Mouse (Mus musculus) embryonic facial prominence, embryonic 14.5 days (tissue): ENCODE measurements around the gene Ccdc88b. TPM values are rescaled to one million over a fixed set of nuclear protein-coding genes. Genes with fewer than 3 reads are reported as not detected.

Experiments
- ATAC-seq: fragments of 200-750 bp; cut with Nextera tagmentation; 2 replicates; pipeline ENCODE4 v1.8.0; 2017; ENCODE audit warnings: low read depth, moderate number of reproducible peaks, moderate TSS enrichment
- DNase-seq: peaks from one replicate; pipeline ENCODE4 v3.0.0-alpha.2; 2015; ENCODE audit warnings: low spot score
- H3K27ac ChIP-seq: fragments of 300-500 bp; sonication (generic); replicated peaks from 2 replicates; pipeline ENCODE4 v1.5.1; 2014; ENCODE audit warnings: low read depth, mild to moderate bottlenecking, low read length, moderate library complexity
- H3K27me3 ChIP-seq: fragments of 300-500 bp; sonication (generic); replicated peaks from 2 replicates; pipeline ENCODE4 v1.6.1; 2014; ENCODE audit warnings: low read length; ENCODE audit not compliant: control insufficient read depth, insufficient read depth
- H3K36me3 ChIP-seq: fragments of 300-500 bp; sonication (generic); 2 replicates; pipeline ENCODE4 v1.6.1; 2014; ENCODE audit warnings: low read length, mixed read lengths; ENCODE audit not compliant: control insufficient read depth, insufficient read depth
- H3K4me1 ChIP-seq: fragments of 300-500 bp; sonication (generic); 2 replicates; pipeline ENCODE4 v1.6.1; 2014; ENCODE audit warnings: antibody characterized with exemption, low read length; ENCODE audit not compliant: control insufficient read depth, insufficient read depth
- H3K4me2 ChIP-seq: fragments of 300-500 bp; sonication (generic); 2 replicates; pipeline ENCODE4 v1.6.1; 2014; ENCODE audit warnings: low read depth, mild to moderate bottlenecking, low read length, moderate library complexity, mixed read lengths
- H3K4me3 ChIP-seq: fragments of 300-500 bp; sonication (generic); 2 replicates; pipeline ENCODE4 v1.5.1; 2014; ENCODE audit warnings: low read depth, mild to moderate bottlenecking, low read length
- H3K9ac ChIP-seq: fragments of 300-500 bp; sonication (generic); 2 replicates; pipeline ENCODE4 v1.6.1; 2014; ENCODE audit warnings: low read depth, mild to moderate bottlenecking, low read length, moderate library complexity, mixed read lengths
- H3K9me3 ChIP-seq: fragments of 300-500 bp; sonication (generic); 2 replicates; pipeline ENCODE4 v1.6.1; 2016; ENCODE audit warnings: low read length; ENCODE audit not compliant: control insufficient read depth
- WGBS: fragments of 180-500 bp; shearing (Covaris S2); extraction: QIAGEN DNeasy Blood & Tissue Kit; methylation state at CpG from one replicate; pipeline ENCODE4 v1.1.7; 2014; 5-methylcytosine and 5-hydroxymethylcytosine counted together
- polyA plus RNA-seq: library from polyadenylated mRNA; unstranded; fragments of >200 nt; fragmentation: Nextera tagmentation; extraction: Ambion mirVana; gene quantifications from 2 replicates; pipeline ENCODE4 v1.2.1, GENCODE M21; 2014

Ccdc88b gene
- polyA plus RNA-seq, 1 experiment from 2014 or later = 1.2 TPM

DNA sequence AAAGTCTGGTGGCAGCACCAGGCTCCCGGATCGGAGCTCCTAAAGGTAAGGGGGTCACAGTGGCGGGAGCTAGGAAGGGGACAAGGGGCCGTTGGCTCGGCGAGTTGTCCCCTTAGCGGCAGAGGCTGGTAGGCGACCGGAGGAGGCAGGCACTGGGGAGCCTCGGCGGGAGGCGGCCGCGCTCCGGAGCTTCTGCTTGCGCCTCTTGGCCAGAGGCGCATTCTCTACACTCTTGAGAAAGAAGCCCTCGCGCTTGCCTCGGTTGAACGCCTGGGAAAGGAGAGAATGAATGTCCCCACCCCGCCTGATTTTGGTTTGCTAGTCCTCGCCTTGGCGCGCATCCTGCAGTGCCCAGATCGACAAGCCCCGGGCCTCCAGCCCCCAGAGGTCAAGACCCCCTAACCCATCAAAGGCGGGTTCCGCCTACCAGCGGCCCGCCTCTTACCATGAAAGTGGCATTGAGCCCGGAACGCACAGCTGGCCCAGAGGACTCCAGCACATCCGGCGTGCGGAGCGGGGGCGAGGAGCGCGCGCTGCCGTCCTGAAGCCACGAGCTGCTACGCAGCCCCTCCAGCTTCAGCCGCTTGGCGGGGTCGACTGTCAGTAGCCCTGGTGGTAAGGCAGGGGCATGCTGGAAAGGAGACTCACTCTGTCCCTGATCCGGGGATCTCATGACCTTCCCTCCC is 28.0 kb downstream of the Ccdc88b start:
- DNase-seq (peak; percentile 70), ATAC-seq (peak; percentile 24; the same call in 1 of the 2 replicates)
- H3K27ac ChIP-seq = no peak overlapping the region
- peaks cover 53% of the 10 kb centered on the region for H3K27me3 ChIP-seq
- H3K9me3 ChIP-seq = no peaks in the 10 kb centered on the region
- peaks cover 7% of the 10 kb centered on the region; the same call in 1 of the 2 replicates for H3K4me1 ChIP-seq
- H3K4me3 ChIP-seq = peak overlapping the region; percentile 23
- peak overlapping the region; percentile 46 for H3K4me2 ChIP-seq
- peaks cover 41% of the 10 kb centered on the region for H3K36me3 ChIP-seq
- no peak overlapping the region; the same call in 1 of the 2 replicates for H3K9ac ChIP-seq
- 14% methylated on average over 31 of the region's 48 CpGs for WGBS

DNA sequence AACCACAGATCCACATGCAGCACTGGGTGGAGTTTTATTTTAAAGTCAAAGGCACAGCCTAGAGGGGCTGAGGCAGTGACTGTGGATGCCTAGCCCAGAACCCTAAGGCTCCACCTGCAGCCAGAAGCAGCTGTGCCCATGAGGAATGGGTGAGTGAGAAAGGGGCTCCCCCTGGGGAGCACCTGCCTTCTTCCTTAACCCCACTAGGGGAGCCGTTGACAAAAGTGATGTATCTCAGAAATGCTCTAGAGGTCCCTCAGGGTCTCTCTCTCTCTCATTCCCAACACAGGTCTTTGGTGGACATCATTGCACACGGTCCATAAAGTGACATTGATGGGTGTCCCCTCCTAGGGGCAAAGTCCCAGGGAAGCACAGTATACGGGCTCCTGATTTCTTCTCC is 28.9 kb downstream of the Ccdc88b start:
- DNase-seq (no peak), ATAC-seq (no peak)
- Histone ChIP-seq H3K27me3 (peaks cover 53% of the 10 kb centered on the region), H3K9ac (no peak overlapping the region), H3K4me3 (no peak overlapping the region), H3K27ac (no peak overlapping the region), H3K36me3 (peaks cover 31% of the 10 kb centered on the region; the same call in 1 of the 2 replicates), H3K9me3 (no peaks in the 10 kb centered on the region), H3K4me1 (peaks cover 7% of the 10 kb centered on the region; the same call in 1 of the 2 replicates), H3K4me2 (no peak overlapping the region)
- WGBS = 24% methylated on average over 3 of the region's 3 CpGs

DNA sequence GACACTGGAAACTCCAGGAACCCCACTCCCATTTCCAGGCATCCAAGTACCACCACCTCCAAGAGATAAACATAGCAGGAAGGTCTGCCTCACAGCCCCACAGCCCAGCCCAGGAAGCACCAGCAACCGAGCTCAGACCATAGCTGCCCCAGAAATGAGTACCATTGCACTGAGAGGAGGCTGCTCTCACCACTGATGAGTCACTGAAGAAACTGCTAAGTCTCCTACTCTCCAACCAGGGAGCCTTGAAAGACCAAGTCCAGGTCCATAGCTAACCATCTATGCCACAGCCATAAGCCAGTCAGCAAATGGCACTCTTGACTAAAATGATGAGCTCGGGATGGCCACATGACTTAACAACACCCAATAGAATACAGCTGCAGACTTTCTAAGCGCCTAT is 31.4 kb downstream of the Ccdc88b start:
- Histone ChIP-seq H3K9me3 (no peaks in the 10 kb centered on the region), H3K27me3 (peaks cover 37% of the 10 kb centered on the region), H3K4me2 (no peak overlapping the region), H3K27ac (no peak overlapping the region), H3K9ac (no peak overlapping the region), H3K4me3 (no peak overlapping the region), H3K36me3 (0 out of 2 replicates have a peak, but pooled peaks cover 16% of the 10 kb centered on the region), H3K4me1 (peaks cover 7% of the 10 kb centered on the region; the same call in 1 of the 2 replicates)
- DNase-seq (no peak), ATAC-seq (no peak)
- 58% methylated on average over 3 of the region's 3 CpGs for WGBS

DNA sequence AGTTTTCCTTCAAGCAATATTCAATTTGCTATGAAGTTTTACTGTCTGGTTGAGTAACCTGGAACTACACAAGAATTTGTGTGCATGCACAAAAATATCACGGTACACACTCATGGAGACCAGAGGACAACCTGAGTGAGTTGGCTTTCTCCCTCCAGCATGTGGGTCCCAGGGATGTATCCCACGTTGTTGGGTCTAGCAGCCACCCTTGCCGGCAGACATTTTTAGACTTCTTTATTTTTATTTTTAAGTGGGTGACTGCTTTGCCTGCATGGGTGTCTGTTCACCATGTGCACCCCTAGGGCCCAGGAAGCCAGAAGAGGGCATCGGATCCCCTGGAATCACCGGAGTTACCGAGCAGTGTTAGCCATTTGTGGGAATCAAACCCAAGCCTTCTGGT is 32.6 kb downstream of the Ccdc88b start:
- no peaks in the 10 kb centered on the region for H3K9me3 ChIP-seq
- H3K4me2 ChIP-seq = no peak overlapping the region
- 85% methylated on average over 6 of the region's 6 CpGs for WGBS
- H3K9ac ChIP-seq = no peak overlapping the region
- no peak for ATAC-seq
- H3K4me1 ChIP-seq = peaks cover 7% of the 10 kb centered on the region; the same call in 1 of the 2 replicates
- peaks cover 25% of the 10 kb centered on the region for H3K27me3 ChIP-seq
- H3K27ac ChIP-seq = no peak overlapping the region
- no peak for DNase-seq
- no peak overlapping the region for H3K4me3 ChIP-seq
- H3K36me3 ChIP-seq = 0 out of 2 replicates have a peak, but pooled peaks cover 5% of the 10 kb centered on the region

DNA sequence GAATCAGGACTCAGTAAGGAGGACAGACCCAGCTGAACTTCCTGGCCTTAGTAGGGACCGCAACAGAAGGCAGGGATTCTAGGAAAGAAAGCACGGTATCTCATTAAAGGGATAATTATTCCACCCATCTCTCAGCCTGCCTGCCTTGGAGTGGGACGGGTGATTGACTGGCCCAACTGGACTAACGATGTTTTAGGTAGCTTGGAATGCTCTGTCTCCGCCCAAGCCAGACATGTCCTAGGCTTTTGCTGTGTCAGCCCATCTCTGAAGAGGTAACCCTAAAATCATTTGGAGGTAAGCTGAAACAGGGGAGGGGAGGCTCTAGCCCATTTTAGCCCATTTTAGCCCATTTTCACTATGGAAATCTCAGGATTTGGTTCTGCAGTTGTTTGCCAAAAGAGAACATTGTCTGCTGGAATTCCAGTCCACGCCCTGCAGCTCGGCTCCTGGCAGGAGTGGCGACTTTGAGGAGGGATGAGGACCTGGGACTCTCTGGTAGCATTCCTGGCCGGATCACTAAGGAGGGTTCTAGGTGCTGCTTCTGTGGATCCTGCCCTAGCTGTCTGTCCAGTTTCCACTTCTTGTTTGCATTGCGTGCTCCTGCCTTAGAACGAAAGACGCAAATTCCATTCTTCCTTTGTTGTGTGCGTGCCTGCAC is 37.3 kb downstream of the Ccdc88b start:
- Histone ChIP-seq H3K4me2 (no peak overlapping the region), H3K27me3 (no peaks in the 10 kb centered on the region), H3K27ac (no peak overlapping the region), H3K4me3 (no peak overlapping the region), H3K9me3 (no peaks in the 10 kb centered on the region), H3K9ac (no peak overlapping the region), H3K4me1 (no peaks in the 10 kb centered on the region), H3K36me3 (no peaks in the 10 kb centered on the region)
- 83% methylated on average over 13 of the region's 13 CpGs for whole genome bisulfite sequencing
- no peak for DNase-seq
- ATAC-seq = no peak

DNA sequence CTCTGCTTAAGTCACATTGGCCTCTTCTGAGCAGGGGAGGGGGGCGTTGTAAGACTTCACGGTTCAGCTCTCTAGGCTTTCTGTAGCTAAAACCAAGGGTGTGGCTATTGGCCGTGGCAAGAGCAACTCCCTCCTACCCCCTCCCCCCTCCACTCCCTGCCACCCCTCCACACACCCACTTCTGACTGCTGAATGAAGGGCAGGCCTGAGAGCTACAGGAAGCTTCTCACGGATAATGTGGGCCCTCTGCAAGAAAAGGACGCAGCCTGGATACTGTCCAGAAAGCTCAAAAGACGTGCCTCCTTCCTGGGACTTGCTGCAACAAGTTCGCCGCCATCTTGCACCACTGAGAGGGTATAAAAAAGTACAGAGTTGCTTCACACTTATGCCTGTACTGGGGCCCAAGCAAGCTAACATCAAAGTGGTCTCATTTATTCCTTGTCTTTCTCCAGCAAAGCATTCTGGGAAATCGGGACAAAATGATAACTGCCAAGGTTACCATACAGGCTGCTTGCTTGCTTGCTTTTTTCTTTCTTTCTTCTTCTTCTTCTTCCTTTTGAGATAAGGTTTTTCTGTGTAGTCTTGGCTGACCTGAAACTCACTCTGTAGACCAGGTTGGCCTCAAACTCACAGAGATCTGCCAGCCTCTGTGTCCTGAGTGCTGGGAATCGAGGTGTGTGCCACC is 38.7 kb downstream of the Ccdc88b start:
- Histone ChIP-seq H3K9ac (no peak overlapping the region), H3K4me2 (no peak overlapping the region), H3K27me3 (no peaks in the 10 kb centered on the region), H3K9me3 (no peaks in the 10 kb centered on the region), H3K27ac (no peak overlapping the region), H3K4me1 (no peaks in the 10 kb centered on the region), H3K36me3 (no peaks in the 10 kb centered on the region), H3K4me3 (no peak overlapping the region)
- WGBS = 45% methylated on average over 10 of the region's 10 CpGs
- ATAC-seq (peak; percentile 63), DNase-seq (peak; percentile 63)

DNA sequence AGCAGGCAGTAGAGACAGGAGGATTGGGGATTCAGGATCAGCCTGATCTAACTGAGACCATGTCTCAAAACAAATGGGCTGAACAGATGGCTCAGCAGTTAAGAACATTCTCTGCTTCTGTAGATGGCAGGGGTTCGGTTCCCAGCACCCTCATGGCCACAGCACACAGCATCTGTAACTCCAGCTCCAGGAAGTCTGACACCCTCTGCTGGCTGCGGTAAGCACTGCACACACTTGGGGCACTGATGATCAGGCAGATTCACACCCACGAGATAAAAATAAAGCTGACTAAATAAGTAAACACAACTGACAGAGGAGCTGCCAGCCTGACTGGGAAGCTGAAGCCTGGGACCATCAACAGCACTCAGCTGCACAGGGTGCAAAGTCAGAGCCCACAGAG is 43.1 kb downstream of the Ccdc88b start:
- no peak overlapping the region for H3K4me3 ChIP-seq
- no peaks in the 10 kb centered on the region for H3K27me3 ChIP-seq
- DNase-seq (no peak), ATAC-seq (no peak)
- no peaks in the 10 kb centered on the region for H3K4me1 ChIP-seq
- no peaks in the 10 kb centered on the region for H3K9me3 ChIP-seq
- 77% methylated on average over 3 of the region's 3 CpGs for WGBS
- no peak overlapping the region for H3K9ac ChIP-seq
- no peak overlapping the region for H3K4me2 ChIP-seq
- no peaks in the 10 kb centered on the region for H3K36me3 ChIP-seq
- no peak overlapping the region for H3K27ac ChIP-seq

DNA sequence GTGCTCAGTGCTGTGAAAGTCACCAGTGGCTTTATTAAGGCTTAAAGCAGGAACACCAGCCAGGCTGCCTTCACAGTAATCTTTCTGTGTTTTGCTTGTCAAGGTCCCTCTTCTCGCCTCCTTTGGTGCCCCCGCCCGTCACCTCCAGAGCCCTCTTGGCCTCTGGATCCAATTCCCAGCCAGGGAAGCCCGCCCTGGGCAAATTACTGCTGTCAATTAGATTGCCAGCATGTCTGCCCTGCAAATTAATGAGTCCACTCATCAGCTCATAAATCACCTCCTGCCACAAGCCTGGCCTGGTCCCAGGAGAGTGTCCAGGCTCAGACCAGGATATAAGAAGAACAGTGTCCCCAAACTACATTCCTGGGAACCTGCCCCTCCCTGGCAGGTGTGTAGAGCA is 43.6 kb downstream of the Ccdc88b start:
- H3K9me3 ChIP-seq = no peaks in the 10 kb centered on the region
- H3K27me3 ChIP-seq = no peaks in the 10 kb centered on the region
- no peak overlapping the region for H3K9ac ChIP-seq
- DNase-seq = no peak
- no peaks in the 10 kb centered on the region for H3K4me1 ChIP-seq
- 45% methylated on average over 4 of the region's 4 CpGs for WGBS
- H3K4me3 ChIP-seq = no peak overlapping the region
- ATAC-seq = no peak
- H3K27ac ChIP-seq = no peak overlapping the region
- no peaks in the 10 kb centered on the region for H3K36me3 ChIP-seq
- H3K4me2 ChIP-seq = no peak overlapping the region
